Mouse (Mus musculus) neural tube, embryonic 12.5 days (tissue): ENCODE data around the gene Lrrk1. TPM values are rescaled to one million over a fixed set of nuclear protein-coding genes. Genes with fewer than 3 reads are reported as not detected.
A peak's percentile ranks its signal among the peaks of the same experiment; 100 is the strongest.

ENCODE experiments used
- ATAC-seq: fragments of 200-750 bp; cut with Nextera tagmentation; 2 replicates; pipeline ENCODE4 v1.8.0; 2017; ENCODE audit warnings: low read depth, mild to moderate bottlenecking, moderate TSS enrichment, moderate library complexity; ENCODE audit not compliant: low FRiP score
- H3K27ac ChIP-seq: fragments of 300-500 bp; sonication (generic); 2 replicates; pipeline ENCODE4 v1.5.1; 2016
- H3K27me3 ChIP-seq: fragments of 300-500 bp; sonication (generic); replicated peaks from 2 replicates; pipeline ENCODE4 v1.6.1; 2016; ENCODE audit warnings: mild to moderate bottlenecking
- H3K36me3 ChIP-seq: fragments of 300-500 bp; sonication (generic); 2 replicates; pipeline ENCODE4 v1.6.1; 2016; ENCODE audit warnings: mild to moderate bottlenecking
- H3K4me1 ChIP-seq: fragments of 300-500 bp; sonication (generic); 2 replicates; pipeline ENCODE4 v1.6.1; 2016
- H3K4me2 ChIP-seq: fragments of 300-500 bp; sonication (generic); replicated peaks from 2 replicates; pipeline ENCODE4 v1.6.1; 2016; ENCODE audit warnings: mild to moderate bottlenecking
- H3K4me3 ChIP-seq: fragments of 300-500 bp; sonication (generic); 2 replicates; pipeline ENCODE4 v1.5.1; 2016
- H3K9ac ChIP-seq: fragments of 300-500 bp; sonication (generic); 2 replicates; pipeline ENCODE4 v1.6.1; 2016; ENCODE audit warnings: mild to moderate bottlenecking
- H3K9me3 ChIP-seq: fragments of 300-500 bp; sonication (generic); 2 replicates; pipeline ENCODE4 v1.6.1; 2016; ENCODE audit warnings: mild to moderate bottlenecking
- WGBS: fragments of 180-500 bp; shearing (Covaris S2); methylation state at CpG from one replicate; pipeline ENCODE4 v1.1.7; 2016; 5-methylcytosine and 5-hydroxymethylcytosine counted together
- polyA plus RNA-seq: library from polyadenylated mRNA; unstranded; fragments of >200 nt; fragmentation: Nextera tagmentation; extraction: Ambion mirVana; gene quantifications from 2 replicates; pipeline ENCODE4 v1.2.1, GENCODE M21; 2016

The Lrrk1 gene
- polyA plus RNA-seq, 1 experiment from 2014 or later: 8.5 TPM

GRCm38 (mm10) chr7:66233947-66234516, 154.1 kb downstream of the Lrrk1 start:
- H3K4me2 ChIP-seq: no peak overlapping the region
- H3K27me3 ChIP-seq: no peaks in the 10 kb centered on the region
- no peak for ATAC-seq
- H3K36me3 ChIP-seq: no peaks in the 10 kb centered on the region
- no peak overlapping the region for H3K4me3 ChIP-seq
- no peak overlapping the region for H3K9ac ChIP-seq
- no peaks in the 10 kb centered on the region for H3K9me3 ChIP-seq
- H3K4me1 ChIP-seq: peaks cover 44% of the 10 kb centered on the region
- 67% methylated on average over 6 of the region's 6 CpGs for WGBS
- no peak overlapping the region for H3K27ac ChIP-seq

- no peaks in the 10 kb centered on the region for H3K27me3 ChIP-seq
- ATAC-seq: no peak
- no peak overlapping the region for H3K27ac ChIP-seq
- 76% methylated on average over 4 of the region's 4 CpGs for WGBS
- no peaks in the 10 kb centered on the region for H3K9me3 ChIP-seq
- H3K4me3 ChIP-seq: no peak overlapping the region
- no peak overlapping the region for H3K9ac ChIP-seq
- no peak overlapping the region for H3K4me2 ChIP-seq
- no peaks in the 10 kb centered on the region for H3K36me3 ChIP-seq
- H3K4me1 ChIP-seq: peaks cover 49% of the 10 kb centered on the region
Measured at GRCm38 (mm10) chr7:66233141-66233946, 154.8 kb downstream of the Lrrk1 start.

GRCm38 (mm10) chr7:66231861-66232260, 156.3 kb downstream of the Lrrk1 start:
- H3K4me3 ChIP-seq: no peak overlapping the region
- no peaks in the 10 kb centered on the region for H3K36me3 ChIP-seq
- peak overlapping the region; percentile 72 for H3K27ac ChIP-seq
- H3K9me3 ChIP-seq: no peaks in the 10 kb centered on the region
- no peak overlapping the region for H3K4me2 ChIP-seq
- WGBS: 71% methylated on average over 4 of the region's 4 CpGs
- peaks cover 49% of the 10 kb centered on the region for H3K4me1 ChIP-seq
- no peak for ATAC-seq
- no peak overlapping the region for H3K9ac ChIP-seq
- no peaks in the 10 kb centered on the region for H3K27me3 ChIP-seq

DNA sequence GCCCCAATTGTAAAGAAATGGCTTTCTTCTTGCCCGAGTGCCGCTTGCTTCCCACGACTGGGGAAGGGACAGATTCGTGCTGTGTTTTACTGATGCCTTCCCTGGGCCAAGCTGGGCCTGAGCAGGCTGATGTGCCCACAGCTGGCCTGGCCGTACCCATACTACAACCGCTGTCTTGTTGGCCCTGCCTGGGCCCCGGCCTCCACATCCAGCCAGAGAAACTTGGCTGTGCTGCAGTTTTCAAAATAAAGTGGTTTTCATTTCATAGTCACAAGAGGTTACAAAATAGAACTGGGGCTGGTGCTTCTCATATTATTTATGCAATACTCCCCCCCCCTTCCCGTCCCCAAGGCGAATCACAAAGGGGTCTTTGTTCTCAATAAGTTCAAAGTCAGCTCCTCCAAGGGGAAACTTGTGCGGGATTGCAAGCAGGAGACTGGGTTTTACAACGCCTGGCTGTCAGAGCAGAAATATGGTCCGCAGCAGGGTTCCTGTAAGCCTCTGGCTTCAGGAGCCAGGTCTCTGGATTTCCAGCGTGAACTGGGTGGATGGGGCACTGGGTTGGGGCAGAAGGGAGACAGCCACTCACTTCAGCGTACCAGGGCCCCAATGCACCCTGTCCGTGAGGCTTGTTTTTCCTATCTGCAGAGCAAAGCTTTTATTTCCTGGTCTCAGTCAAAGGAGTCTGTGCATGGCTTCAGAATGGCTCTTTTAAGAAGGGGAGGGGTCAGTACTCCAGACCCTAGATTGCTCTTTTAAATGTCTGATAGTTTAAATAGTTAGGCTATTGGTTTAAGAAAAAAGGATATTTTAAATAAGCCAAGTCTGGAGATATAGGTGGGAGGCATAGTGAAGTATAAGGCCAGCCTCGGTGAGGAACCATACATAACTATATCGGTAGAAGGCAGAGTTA, 157.3 kb downstream of the Lrrk1 start:
- no peak overlapping the region for H3K9ac ChIP-seq
- no peaks in the 10 kb centered on the region for H3K36me3 ChIP-seq
- no peaks in the 10 kb centered on the region for H3K27me3 ChIP-seq
- peak overlapping the region; percentile 86 for H3K27ac ChIP-seq
- peak overlapping the region; percentile 27; the same call in 1 of the 2 replicates for H3K4me2 ChIP-seq
- 11% methylated on average over 17 of the region's 17 CpGs for WGBS
- H3K9me3 ChIP-seq: no peaks in the 10 kb centered on the region
- peak; percentile 77 for ATAC-seq
- no peak overlapping the region for H3K4me3 ChIP-seq
- H3K4me1 ChIP-seq: peaks cover 49% of the 10 kb centered on the region

DNA sequence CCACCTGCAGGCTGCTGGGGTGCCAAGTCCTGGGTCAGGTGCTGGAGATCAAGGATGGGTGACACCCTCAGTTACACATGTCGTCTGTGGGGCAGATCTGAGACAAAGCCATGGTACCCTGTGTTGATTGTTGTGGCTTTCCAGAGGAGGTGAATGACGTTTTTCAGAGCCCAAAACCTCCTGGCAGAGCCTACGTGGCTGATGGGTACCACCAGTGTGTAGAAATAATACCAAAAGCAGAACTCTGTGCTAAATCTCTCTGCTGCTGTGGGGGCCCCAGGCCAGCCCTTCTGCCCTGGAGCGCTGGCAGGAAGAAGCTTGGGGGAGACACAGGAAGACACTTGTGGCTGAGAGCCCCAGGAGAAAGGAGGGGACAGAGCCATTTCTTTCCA, 157.9 kb downstream of the Lrrk1 start:
- Histone ChIP-seq H3K9me3 (no peaks in the 10 kb centered on the region), H3K27ac (peak overlapping the region; percentile 86), H3K36me3 (no peaks in the 10 kb centered on the region), H3K9ac (no peak overlapping the region), H3K27me3 (no peaks in the 10 kb centered on the region), H3K4me2 (peak overlapping the region; percentile 27; the same call in 1 of the 2 replicates), H3K4me3 (no peak overlapping the region), H3K4me1 (peaks cover 49% of the 10 kb centered on the region)
- ATAC-seq: peak; percentile 27
- WGBS: 19% methylated on average over 4 of the region's 4 CpGs

- no peak overlapping the region for H3K4me3 ChIP-seq
- no peaks in the 10 kb centered on the region for H3K36me3 ChIP-seq
- ATAC-seq: no peak
- H3K4me2 ChIP-seq: no peak overlapping the region
- peak overlapping the region; percentile 86 for H3K27ac ChIP-seq
- H3K9me3 ChIP-seq: no peaks in the 10 kb centered on the region
- WGBS: 58% methylated on average over 7 of the region's 7 CpGs
- no peaks in the 10 kb centered on the region for H3K27me3 ChIP-seq
- H3K4me1 ChIP-seq: peaks cover 49% of the 10 kb centered on the region
- H3K9ac ChIP-seq: no peak overlapping the region
Measured at GRCm38 (mm10) chr7:66229433-66229832, 158.7 kb downstream of the Lrrk1 start.

DNA sequence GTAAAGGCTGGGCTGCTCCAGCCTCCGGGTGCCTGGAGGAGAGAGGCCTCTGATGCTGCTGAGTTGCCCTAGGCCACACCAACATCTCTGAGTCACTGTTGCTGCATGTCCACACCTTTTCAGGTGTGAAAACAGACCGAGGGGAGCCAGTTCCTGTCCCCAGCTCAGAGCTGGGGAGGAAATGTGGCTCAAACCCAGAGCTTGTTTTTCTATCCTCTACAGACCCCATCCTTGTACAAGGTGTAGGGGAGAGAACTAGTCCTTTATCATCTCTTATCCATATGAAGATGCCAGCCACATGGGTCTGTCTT, 159.6 kb downstream of the Lrrk1 start:
- ATAC-seq: no peak

GRCm38 (mm10) chr7:66227814-66228609, 160.1 kb downstream of the Lrrk1 start:
- no peaks in the 10 kb centered on the region for H3K36me3 ChIP-seq
- no peaks in the 10 kb centered on the region for H3K27me3 ChIP-seq
- ATAC-seq: no peak
- no peak overlapping the region for H3K4me2 ChIP-seq
- no peaks in the 10 kb centered on the region for H3K9me3 ChIP-seq
- no peak overlapping the region for H3K4me3 ChIP-seq
- no peak overlapping the region for H3K27ac ChIP-seq
- peaks cover 36% of the 10 kb centered on the region for H3K4me1 ChIP-seq
- H3K9ac ChIP-seq: no peak overlapping the region
- 82% methylated on average over 13 of the region's 13 CpGs for WGBS

More for the DNA sequence above, 159.6 kb downstream of the Lrrk1 start:
- Histone ChIP-seq H3K4me2 (no peak overlapping the region), H3K9me3 (no peaks in the 10 kb centered on the region), H3K4me3 (no peak overlapping the region), H3K4me1 (peaks cover 42% of the 10 kb centered on the region), H3K27me3 (no peaks in the 10 kb centered on the region), H3K9ac (no peak overlapping the region), H3K27ac (no peak overlapping the region), H3K36me3 (no peaks in the 10 kb centered on the region)
- 71% methylated on average over 2 of the region's 2 CpGs for WGBS

GRCm38 (mm10) chr7:66225881-66226280, 162.3 kb downstream of the Lrrk1 start:
- no peak overlapping the region for H3K27ac ChIP-seq
- no peak overlapping the region for H3K4me3 ChIP-seq
- H3K27me3 ChIP-seq: no peaks in the 10 kb centered on the region
- 90% methylated on average over 3 of the region's 3 CpGs for WGBS
- no peaks in the 10 kb centered on the region for H3K9me3 ChIP-seq
- no peak for ATAC-seq
- no peaks in the 10 kb centered on the region for H3K36me3 ChIP-seq
- H3K4me1 ChIP-seq: peaks cover 29% of the 10 kb centered on the region
- H3K9ac ChIP-seq: no peak overlapping the region
- no peak overlapping the region for H3K4me2 ChIP-seq

DNA sequence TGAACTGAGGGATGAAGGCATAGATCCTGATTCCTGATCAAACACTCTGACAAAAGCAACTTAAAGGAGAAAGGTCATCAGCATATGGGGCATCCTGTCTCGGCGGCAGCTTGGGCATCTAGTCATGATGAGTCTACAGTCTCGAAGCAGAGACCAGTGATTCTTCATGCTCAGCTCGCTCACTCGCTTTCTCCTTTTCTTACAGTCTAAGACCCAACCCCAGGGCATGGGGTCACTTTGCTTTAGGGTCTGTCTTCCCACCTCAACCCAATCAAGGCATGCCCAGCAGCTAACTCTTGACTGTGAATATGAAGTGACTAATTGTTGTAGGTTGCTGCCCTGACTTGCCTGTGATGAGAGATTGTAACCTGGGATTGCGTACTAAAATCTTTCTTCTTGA, 163.6 kb downstream of the Lrrk1 start:
- no peaks in the 10 kb centered on the region for H3K9me3 ChIP-seq
- 93% methylated on average over 6 of the region's 6 CpGs for WGBS

GRCm38 (mm10) chr7:66223731-66224130, 164.4 kb downstream of the Lrrk1 start:
- Histone ChIP-seq H3K36me3 (no peaks in the 10 kb centered on the region), H3K4me3 (no peak overlapping the region), H3K9me3 (no peaks in the 10 kb centered on the region), H3K4me1 (peaks cover 8% of the 10 kb centered on the region), H3K27me3 (no peaks in the 10 kb centered on the region), H3K9ac (no peak overlapping the region), H3K27ac (no peak overlapping the region), H3K4me2 (no peak overlapping the region)
- 93% methylated on average over 1 of the region's 1 CpGs for WGBS
- ATAC-seq: no peak

More for the DNA sequence above, 163.6 kb downstream of the Lrrk1 start:
- Histone ChIP-seq H3K9ac (no peak overlapping the region), H3K4me3 (no peak overlapping the region), H3K36me3 (no peaks in the 10 kb centered on the region), H3K27me3 (no peaks in the 10 kb centered on the region), H3K4me1 (peaks cover 16% of the 10 kb centered on the region), H3K27ac (no peak overlapping the region), H3K4me2 (no peak overlapping the region)
- ATAC-seq: no peak
